Mouse (Mus musculus) brain, embryonic 14.5 days (tissue): ENCODE measurements at regions not wholly inside any gene's neighbourhood (a gene's known extent, or its start where the extent isn't known, plus 50 kb on each side); places are given as distances from the start of the nearest gene placed in this dataset.

Source experiments
- CTCF ChIP-seq: fragments of 200-500 bp; IDR thresholded peaks from 2 replicates; pipeline ENCODE4 v1.5.1; 2012; ENCODE audit warnings: inconsistent platforms, mild to moderate bottlenecking, moderate library complexity, borderline replicate concordance; ENCODE audit not compliant: insufficient read depth, insufficient read length; ENCODE audit errors: extremely low read depth
- POLR2A ChIP-seq: fragments of 200-500 bp; IDR thresholded peaks from 2 replicates; pipeline ENCODE4 v1.6.1; 2012; ENCODE audit warnings: mild to moderate bottlenecking, inconsistent platforms, borderline replicate concordance; ENCODE audit not compliant: poor library complexity, insufficient read depth, insufficient read length, severe bottlenecking; ENCODE audit errors: extremely low read depth

GRCm38 (mm10) chr8:79515282-79515783 lies 116.0 kb upstream of the Smad1 start:
- no peak for TF ChIP-seq CTCF
- TF ChIP-seq POLR2A = no peak
